In genomic region chr15:102745387-102745786, GRCm38 (mm10) we compare ENCODE assay signal across 15 mouse cellular contexts. TPM values are rescaled to one million over a fixed set of nuclear protein-coding genes. Genes with fewer than 3 reads are reported as not detected.
DNase-seq lines count a peak whose midpoint lies in the region; ATAC-seq and TF ChIP-seq lines count a peak whose summit lies in the region.
"Had no signal": no experiment of that assay in that cellular context is flagged by ENCODE, and none has a peak within 500 bp of the region (broad histone marks: within the 10 kb centered on the region; RNA-seq: fewer than 3 reads in every experiment).

No protein-coding gene starts in this region.

- no peak overlapping the region for H3K27ac ChIP-seq in embryonic facial prominence, embryonic 10.5 days (replicated peaks)
- peak overlapping the region; percentile 99 for H3K27ac ChIP-seq in forebrain, embryonic 16.5 days (ENCODE audit: low read length)
- peak overlapping the region; percentile 95 for H3K27ac ChIP-seq in limb, embryonic 10.5 days
- peak overlapping the region; percentile 98 for H3K27ac ChIP-seq in midbrain, postnatal 0 days (ENCODE audit: low read depth, low read length)

- peaks cover 38% of the 10 kb centered on the region for H3K4me1 ChIP-seq in embryonic facial prominence, embryonic 10.5 days
- peaks cover 60% of the 10 kb centered on the region for H3K4me1 ChIP-seq in forebrain, embryonic 16.5 days (replicated peaks; ENCODE audit: control insufficient read depth, insufficient read depth, low read length)
- peaks cover 84% of the 10 kb centered on the region for H3K4me1 ChIP-seq in limb, embryonic 10.5 days
- H3K4me1 ChIP-seq in midbrain, postnatal 0 days (ENCODE audit: insufficient read depth, low read length): peaks cover 27% of the 10 kb centered on the region

- ATAC-seq in forebrain, embryonic 16.5 days: no peak
- ATAC-seq in midbrain, postnatal 0 days (ENCODE audit: low FRiP score): no peak

- TF ChIP-seq CTCF in midbrain, postnatal 0 days (IDR thresholded peaks at IDR 0.05): no peak

- no peaks in the 10 kb centered on the region for H3K9me3 ChIP-seq in embryonic facial prominence, embryonic 10.5 days
- H3K9me3 ChIP-seq in forebrain, embryonic 16.5 days (ENCODE audit: control insufficient read depth, low read length): no peaks in the 10 kb centered on the region
- no peaks in the 10 kb centered on the region for H3K9me3 ChIP-seq in limb, embryonic 10.5 days (replicated peaks)
- H3K9me3 ChIP-seq in midbrain, postnatal 0 days (ENCODE audit: low read length): no peaks in the 10 kb centered on the region

- H3K4me3 ChIP-seq in embryonic facial prominence, embryonic 10.5 days: no peak overlapping the region
- no peak overlapping the region for H3K4me3 ChIP-seq in forebrain, embryonic 16.5 days (replicated peaks; ENCODE audit: low read length)
- H3K4me3 ChIP-seq in limb, embryonic 10.5 days: no peak overlapping the region
- no peak overlapping the region for H3K4me3 ChIP-seq in midbrain, postnatal 0 days (ENCODE audit: low read depth, low read length)

- peaks cover 99% of the 10 kb centered on the region for H3K27me3 ChIP-seq in embryonic facial prominence, embryonic 10.5 days (replicated peaks; ENCODE audit: low read depth, poor library complexity, severe bottlenecking)
- H3K27me3 ChIP-seq in forebrain, embryonic 16.5 days (replicated peaks; ENCODE audit: control insufficient read depth, insufficient read depth, low read length): no peaks in the 10 kb centered on the region
- H3K27me3 ChIP-seq in limb, embryonic 10.5 days (ENCODE audit: low read depth, poor library complexity, severe bottlenecking): peaks cover 83% of the 10 kb centered on the region
- no peaks in the 10 kb centered on the region for H3K27me3 ChIP-seq in midbrain, postnatal 0 days (ENCODE audit: insufficient read depth, low read length)

- intact Hi-C loops in heart, postnatal 14 days (cut with DNase I): no loop called here

- WGBS in embryonic facial prominence, embryonic 10.5 days: 21% methylated on average over 5 of the region's 5 CpGs
- 38% methylated on average over 5 of the region's 5 CpGs for WGBS in forebrain, embryonic 16.5 days
- WGBS in limb, embryonic 10.5 days: 31% methylated on average over 5 of the region's 5 CpGs
- 49% methylated on average over 5 of the region's 5 CpGs for WGBS in midbrain, postnatal 0 days

- DNase-seq in embryonic facial prominence, embryonic 10.5 days (ENCODE audit: low spot score): peak; percentile 33
- no peak for DNase-seq in limb, embryonic 10.5 days (ENCODE audit: low spot score)
- DNase-seq in midbrain, postnatal 0 days (ENCODE audit: low spot score): no peak
- no peak for DNase-seq in right cerebral cortex, postnatal 14 days
- no peak for DNase-seq in lung, postnatal 25 days (ENCODE audit: low spot score)
- DNase-seq in heart, postnatal 14 days: no peak
- DNase-seq: cerebellum, postnatal 25 days; gastrocnemius, postnatal 25 days; kidney, adult 8-10 months; kidney, postnatal 36 days; lung, adult 18-20 months; lung, postnatal 36 days; retina, postnatal 1 day; thymus, adult 18-20 months had no signal

- H3K9ac ChIP-seq in forebrain, embryonic 16.5 days (replicated peaks; ENCODE audit: low read depth, low read length): 0 out of 2 replicates have a peak overlapping the region, but pooled peaks have one; percentile 29
- H3K9ac ChIP-seq in midbrain, postnatal 0 days (replicated peaks; ENCODE audit: low read length, poor library complexity, severe bottlenecking): no peak overlapping the region

- H3K4me2 ChIP-seq in forebrain, embryonic 16.5 days (ENCODE audit: low read length): no peak overlapping the region
- no peak overlapping the region for H3K4me2 ChIP-seq in midbrain, postnatal 0 days (ENCODE audit: low read depth, low read length, poor library complexity, severe bottlenecking)

- H3K36me3 ChIP-seq in embryonic facial prominence, embryonic 10.5 days (replicated peaks): no peaks in the 10 kb centered on the region
- H3K36me3 ChIP-seq in forebrain, embryonic 16.5 days (ENCODE audit: control insufficient read depth, insufficient read depth): no peaks in the 10 kb centered on the region
- H3K36me3 ChIP-seq in limb, embryonic 10.5 days: no peaks in the 10 kb centered on the region
- no peaks in the 10 kb centered on the region for H3K36me3 ChIP-seq in midbrain, postnatal 0 days (ENCODE audit: insufficient read depth, low read length)

RNA-seq across cellular contexts. Expression of gene Calcoco1, which starts 23.4 kb away (rescaled TPM):
- 33.9 and 36.4 TPM in 2 replicates for polyA plus RNA-seq in embryonic facial prominence, embryonic 10.5 days (2016; fragmentation: Nextera tagmentation; extraction: Ambion mirVana)
- polyA plus RNA-seq in forebrain, embryonic 16.5 days (2015; fragmentation: Nextera tagmentation; extraction: Ambion mirVana): 80.6 and 87.7 TPM in 2 replicates
- polyA plus RNA-seq in limb, embryonic 10.5 days (2016; fragmentation: Nextera tagmentation; extraction: Ambion mirVana): 26.3 and 33.5 TPM in 2 replicates
- total RNA-seq in midbrain, postnatal 0 days (2014; rRNA removed): 34.4 and 34.7 TPM in 2 replicates
- polyA plus RNA-seq in midbrain, postnatal 0 days (2015; fragmentation: Nextera tagmentation; extraction: Ambion mirVana): 27.1 and 27.2 TPM in 2 replicates
- total RNA-seq in heart, postnatal 14 days (2021): 100 to 1,000 TPM in 1 of 2 experiments, 10 to 100 TPM in 1; 89.5 to 104 TPM
